Mouse (Mus musculus): Measurements from ENCODE around the gene Depdc7.

Gene Depdc7

DNA sequence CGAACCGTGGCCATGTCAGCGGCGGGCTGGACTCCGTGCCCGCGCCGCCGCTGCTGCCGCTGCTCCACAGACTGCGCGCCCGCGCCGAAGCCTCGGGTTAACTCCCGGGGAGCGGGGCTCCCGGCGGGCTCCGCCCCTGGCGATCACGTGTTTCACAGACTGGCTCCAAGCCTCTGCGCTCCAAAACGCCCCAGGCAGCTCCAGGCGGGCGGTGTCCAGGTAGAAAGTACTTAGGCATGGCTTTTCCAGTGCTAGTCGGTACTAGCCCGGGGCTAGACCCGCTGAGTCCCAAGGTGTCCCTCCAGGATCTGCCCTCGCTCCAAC, at the start of gene Depdc7:
Depdc7 (minus strand) TSS at position 138 of the 324 bp plus-strand sequence.
- peak; percentile 84 to 86 for DNase-seq

DNA sequence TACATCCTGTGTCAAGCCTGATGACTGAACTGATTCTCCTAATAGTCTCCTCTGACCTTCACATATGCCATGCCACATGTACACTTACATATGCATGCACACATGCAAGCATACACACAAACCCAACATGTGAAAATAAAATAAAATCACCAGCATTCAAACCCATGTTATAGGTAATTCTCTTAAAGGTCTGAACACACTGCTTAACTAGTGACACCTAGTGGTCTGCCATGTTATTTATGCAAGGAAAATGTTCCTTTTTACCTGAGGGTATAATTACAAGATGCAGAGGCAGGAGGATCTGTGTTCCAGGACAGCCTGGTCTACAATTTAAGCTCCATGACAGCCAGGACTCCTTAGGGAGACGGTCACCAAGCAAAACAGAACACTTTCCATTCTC, 32.1 kb upstream of the Depdc7 start:
- DNase-seq: peak; percentile 6 to 19

DNA sequence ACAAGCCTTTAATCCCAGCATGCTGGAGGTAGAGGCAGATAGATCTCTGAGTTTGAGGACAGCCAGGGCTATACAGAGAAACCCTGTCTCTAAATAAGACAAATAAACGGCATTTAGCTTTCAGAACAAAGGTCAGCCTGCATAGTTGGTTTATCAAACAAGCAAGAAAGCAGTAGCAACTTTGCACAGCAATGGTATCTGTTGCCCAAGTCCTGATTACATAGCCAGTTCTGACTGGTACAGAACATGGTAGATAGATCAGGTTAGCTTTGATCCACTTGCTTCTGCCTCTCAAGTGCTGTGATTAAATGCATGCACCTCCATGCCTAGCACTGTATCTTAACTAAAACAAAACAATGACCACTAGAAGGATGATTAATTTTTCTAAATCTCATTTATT, 26.0 kb upstream of the Depdc7 start:
- DNase-seq: no peak

DNA sequence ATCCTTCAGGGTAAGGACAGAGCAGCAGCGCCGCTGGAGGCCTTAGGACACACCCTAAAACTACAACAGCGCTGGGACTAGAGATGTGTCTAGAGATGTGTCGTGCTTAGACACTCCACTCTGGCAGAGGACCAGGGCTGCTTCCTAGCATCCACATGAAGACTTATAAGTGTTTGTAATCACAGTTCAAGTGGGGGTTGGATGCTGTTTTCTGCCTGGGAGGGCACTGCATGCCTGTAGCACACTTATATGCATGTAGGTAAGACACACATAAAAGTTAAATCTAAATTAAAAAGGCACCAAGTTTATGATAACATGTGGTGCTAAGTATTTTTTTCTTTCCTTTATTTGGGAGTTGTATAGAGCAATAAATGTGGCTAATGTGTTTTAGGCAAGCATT, 21.3 kb upstream of the Depdc7 start:
- DNase-seq: no peak

DNA sequence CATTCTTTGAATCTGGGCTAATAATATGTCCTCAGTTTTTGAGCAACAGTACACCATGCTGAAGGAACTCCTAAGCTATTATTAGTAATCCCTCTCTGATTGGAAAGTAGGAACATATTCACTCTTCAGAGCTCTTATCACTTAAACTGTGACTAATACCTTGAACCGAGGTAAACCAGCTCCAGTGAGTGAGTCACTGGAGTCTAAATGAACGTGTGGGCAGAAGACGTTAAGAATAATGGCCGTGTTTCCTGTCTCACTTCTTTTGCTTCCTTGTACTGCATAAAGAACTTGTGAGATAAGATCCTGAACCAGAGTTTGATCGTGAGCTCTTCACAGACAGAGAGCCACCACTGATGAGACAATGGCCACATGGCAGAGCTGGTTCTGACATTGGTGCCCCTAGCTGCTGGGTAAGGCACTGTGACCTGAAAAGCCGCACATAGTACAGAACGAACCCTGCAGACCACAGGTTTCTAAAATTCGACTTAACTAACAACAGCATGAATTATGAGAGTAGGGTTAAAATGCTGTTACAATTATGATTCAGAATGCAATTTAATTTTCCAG, 20.5 kb upstream of the Depdc7 start:
- DNase-seq: no peak

DNA sequence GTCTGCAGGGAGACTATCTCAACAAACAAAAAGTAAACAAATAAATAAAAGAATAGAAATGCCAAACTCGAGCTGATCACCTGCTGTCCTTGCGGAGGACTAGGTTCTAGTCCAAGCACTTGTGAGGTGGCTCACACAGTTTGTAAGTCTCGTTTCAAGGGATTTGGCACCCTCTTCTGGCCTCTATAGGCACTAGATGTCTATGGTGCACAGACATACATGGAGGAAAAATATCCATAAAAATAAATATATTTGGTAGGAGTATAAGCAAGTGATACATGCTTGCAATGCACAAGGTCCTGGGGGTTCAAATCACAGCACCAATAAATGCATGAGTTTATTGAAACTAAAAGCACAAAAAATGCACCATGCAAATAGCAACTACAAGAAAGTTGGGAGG, 7.9 kb upstream of the Depdc7 start:
- peak; percentile 10 to 12 for DNase-seq

DNA sequence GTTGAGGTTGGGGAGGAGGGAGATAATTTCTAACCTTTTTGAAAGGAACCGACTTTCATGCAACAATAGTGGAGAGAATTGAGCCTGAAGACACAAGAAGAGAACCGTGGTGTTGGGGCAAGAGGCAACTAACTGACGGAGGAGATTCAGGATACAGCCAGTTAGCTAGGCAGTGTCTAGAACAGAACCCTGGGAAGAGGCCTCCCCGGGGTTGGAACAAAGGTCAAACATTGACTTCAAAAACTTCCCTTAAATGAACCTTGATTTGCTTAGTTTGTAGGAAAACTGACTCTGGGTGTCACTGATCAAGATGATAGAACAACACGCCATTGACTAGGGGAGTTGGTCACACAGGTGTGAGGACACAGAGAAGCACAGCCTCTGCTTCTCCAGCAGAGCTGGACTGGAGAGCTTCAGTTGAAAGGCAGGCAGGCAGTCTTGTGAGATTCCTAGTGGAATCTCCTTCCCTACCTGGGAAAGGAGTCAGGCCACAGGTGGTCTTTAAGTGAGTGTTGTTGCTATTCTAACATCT, 6.0 kb upstream of the Depdc7 start:
- DNase-seq: no peak

DNA sequence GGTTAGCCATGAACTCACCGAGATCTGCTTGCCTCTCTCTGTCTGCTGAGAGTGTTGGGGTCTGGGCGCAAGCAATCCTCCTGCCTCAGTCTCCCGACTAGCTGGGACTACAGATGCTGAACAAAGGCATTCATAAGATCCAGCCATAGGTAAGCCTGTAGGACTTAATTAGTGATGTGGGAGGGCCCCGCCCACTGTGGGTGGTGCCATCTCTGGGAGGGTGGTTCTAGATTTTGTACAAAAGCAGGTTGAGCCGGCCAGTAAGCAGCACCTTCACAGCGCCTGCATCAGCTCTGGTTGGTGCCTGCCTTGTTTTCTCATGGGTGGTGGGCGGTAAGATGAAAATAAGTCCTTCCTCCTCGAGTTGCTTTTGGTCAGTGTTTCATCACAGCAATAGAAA, 3.6 kb upstream of the Depdc7 start:
- DNase-seq: no peak

DNA sequence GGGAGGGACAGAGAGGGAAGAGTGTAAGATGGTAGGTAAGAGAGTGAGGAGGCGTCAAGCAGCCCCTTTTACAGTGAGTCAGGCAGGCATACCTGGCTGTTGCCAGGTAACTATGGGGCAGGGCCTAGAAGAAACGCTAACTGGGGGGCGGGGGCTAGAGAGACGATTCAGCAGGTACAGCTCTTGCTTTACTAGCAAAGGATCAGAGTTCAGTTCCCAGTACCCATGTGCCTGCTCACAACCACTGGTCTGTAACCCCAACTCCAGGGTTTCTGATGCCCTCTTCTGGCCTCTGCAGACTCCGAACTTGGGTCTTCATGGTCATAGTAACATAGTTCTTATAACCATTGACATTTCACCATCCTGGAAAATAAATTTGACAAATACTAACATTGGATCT, 1.3 kb upstream of the Depdc7 start:
- DNase-seq: no peak

DNA sequence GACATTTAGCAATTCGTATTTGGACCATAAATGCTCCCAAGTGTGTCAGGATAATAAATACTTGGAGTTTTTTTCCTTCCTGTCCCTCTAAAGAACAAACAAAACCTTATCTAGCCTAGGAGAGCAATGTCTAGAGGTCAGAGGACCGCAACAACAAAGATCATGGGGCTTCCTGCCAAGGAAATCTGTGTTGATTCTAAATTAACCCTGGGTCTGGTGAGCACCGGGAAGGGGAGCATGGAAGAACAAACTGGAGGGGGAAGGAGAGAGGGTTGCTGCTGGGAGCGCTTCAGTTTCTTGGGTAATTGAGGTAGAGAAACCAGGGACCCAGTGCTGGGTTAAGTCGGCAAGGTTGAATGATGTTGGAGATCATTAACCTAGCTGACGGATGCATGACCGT, 482 bp upstream of the Depdc7 start:
- peak in 1 of 2 experiments; percentile 9 for DNase-seq

DNA sequence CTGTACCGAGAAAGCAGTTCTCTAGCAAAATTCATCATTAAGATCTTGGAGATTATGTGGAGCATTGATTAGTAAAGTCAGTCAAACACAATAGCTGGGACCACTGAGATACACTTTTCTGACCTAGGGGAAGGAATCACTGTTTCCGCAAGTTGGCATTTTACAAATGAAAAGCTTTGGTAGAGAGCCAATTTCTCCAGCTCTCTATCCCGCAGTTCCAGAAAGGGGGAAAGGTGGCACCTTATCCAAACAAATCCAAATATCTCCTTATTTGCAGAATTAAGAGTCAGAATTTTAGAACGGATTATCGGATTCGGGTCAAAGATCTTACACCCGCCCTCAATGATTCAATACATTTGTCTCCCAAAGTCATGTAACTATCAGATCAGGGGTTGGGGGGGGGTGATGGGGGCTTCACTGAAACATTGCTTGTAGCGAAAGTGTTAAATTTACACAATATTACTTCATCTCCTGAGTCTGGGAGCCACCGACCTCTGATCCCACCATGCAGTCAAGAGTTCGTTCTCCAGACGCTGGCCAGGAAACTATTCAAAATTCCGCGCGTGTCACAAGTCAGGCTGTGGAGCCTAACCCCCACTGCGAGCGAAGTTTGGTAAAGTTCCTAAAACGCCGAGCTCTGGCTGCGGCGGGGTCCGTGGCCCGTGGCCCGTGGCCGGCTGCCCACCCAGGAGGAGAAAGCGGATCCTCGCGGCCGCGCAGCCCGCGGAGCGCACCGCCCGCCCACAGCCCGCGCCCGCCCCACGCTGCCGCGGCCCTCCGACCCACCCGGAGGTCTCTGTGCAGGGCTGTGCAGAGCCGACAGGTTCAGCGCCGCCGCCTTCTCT, 560 bp downstream of the Depdc7 start:
- no peak for DNase-seq

DNA sequence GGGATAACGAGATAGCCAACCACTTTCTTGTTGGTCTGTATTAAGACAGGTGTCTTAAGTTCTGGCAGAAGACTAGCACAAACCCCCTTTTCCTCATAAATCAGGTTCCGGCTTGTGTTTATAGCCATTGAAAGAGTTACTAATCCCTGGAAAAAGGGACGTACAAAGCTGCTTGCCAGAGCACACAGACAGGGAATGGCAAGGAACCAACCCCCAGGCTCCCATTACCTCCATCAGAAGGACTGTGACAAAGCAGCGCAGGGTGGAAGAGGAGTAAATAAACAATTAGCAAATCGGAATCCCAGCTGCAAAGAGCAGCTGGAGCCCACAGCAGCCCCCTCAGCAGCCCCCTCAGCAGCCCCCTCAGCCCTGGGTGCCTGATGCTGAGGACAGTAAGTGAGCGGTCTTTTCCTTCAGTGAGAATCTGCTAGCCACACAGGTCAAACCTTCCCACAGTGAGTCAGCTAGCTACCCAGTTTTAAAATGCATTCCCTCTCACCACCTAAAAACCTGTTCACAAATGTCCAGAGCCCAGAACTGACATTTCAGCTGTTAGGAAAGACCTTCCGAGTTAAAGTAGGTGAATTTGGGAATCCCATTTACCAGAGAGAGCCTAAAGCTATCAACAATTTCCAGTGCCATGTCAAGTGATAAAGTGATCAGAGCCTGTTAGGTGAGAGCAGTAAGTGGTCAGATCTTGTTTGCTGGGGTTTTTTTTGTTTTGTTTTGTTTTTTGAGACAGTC, 1.5 kb downstream of the Depdc7 start:
- no peak for DNase-seq

DNA sequence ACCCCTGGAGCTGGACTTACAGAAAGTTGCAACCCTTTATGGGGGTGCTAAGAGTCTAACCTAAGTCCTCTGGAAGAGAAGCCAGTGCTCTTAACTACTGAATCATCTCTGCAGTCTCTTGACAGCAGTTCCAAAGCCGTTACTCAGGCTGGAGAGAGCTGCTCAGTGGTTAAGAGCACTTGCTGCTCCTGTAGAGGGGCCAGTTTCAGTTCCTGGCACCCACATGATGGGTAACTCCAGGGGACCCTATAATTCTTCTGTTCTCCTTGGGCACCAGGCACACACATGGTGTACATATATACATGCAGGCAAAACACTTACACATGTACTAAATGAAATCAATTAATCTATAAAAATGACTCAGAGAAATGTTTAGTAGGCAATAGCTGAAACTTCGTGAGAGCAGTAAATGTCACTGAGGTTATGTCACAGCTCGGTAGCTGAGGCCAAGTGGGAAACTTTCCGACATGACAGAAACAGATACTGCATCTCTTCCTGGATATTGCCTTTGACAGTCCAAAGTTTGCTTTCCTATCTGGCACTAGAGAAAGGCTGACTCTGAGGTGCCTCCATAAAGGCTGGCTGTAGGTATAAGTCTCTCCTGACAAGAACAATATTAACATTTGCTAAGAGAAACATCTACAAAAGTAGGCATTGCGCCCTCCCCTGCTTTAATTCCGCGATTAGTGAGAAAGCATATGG, 2.3 kb downstream of the Depdc7 start:
- DNase-seq: no peak

DNA sequence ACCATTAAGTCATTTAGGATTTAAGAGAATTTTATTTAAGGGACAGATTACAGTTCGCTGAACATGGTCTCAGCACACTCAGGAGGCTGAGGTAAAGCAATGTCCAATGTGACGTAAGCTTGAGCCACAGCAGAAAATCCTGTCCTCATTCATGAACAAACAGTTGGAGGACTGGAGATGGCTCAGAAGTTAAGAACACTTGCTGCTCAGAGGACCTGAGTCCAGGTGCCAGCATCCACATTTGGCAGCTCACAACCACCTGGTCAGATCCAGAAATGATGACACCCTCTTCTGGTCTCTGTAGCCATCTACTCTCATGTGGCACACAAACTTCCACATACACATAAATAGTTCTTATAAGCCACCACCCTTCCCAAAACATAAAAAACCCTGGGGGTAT, 3.0 kb downstream of the Depdc7 start:
- no peak for DNase-seq

DNA sequence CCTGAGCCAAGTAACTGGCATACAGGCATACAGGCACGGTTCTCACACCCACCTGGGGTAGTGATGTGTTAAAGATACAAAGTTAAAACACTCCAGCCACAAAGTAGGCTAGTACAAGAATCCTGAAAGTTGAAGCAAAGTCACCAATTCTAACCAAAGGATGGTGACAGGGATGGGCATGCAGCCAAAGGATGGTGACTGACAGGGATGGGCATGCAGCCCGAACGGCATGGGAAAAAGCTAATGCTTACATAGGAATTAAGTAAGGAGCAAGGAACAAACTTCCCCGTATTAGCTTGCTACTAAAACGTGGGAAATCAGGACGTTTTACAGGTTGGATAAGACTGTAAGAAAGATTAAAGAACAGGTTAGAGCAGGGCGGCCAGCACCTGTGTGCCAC, 6.4 kb downstream of the Depdc7 start:
- DNase-seq: no peak

DNA sequence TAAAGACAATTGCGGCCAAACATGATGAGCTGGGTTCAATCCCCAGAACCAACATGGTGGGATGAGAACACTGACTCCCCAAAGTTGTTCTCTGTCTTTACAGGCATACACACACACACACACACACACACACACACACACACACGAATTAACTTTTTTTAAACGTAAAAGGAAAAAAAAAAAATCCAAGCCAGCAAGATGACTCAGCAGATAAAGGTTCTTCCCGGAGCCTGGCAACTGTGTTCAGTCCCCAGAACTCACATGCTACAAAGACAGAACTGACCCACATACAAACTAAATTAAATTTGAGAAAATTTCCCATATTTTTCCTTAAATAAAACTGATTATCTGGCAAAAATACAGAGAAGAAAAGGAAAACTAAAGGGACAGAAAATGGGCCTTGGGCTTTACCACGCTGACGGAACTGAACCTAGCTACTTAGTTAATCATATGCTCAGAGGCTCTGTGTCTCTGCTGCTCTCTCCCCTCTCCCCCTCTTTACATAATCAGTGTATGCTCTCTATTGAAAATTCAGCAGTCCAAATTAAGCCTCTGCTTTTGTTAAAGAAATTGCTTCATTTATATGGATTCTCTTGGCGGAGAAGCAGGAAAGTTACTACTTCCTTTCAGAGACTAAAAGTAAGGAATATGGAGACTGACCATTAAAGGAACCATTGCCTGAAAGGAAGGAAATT, 10.0 kb downstream of the Depdc7 start:
- no peak for DNase-seq

DNA sequence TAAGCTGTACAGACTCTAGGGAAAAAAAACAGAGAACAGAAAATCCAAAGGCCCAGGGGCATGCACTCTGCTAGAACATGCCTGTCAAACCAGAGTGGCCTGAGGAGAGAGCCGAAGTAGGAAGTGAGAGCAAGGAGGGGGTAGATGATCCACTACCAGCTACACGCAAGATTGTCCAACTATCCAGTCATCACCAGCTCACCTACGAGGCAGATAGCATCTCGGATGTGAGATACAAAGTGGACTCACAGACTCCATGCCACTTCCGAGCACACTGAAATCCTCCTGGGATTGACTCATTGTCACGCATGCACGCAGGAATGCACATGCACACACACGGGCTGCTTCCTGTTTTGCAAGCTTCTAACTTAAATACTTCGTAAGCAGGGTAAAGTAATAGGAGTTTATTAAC, 10.6 kb downstream of the Depdc7 start:
- DNase-seq: no peak

DNA sequence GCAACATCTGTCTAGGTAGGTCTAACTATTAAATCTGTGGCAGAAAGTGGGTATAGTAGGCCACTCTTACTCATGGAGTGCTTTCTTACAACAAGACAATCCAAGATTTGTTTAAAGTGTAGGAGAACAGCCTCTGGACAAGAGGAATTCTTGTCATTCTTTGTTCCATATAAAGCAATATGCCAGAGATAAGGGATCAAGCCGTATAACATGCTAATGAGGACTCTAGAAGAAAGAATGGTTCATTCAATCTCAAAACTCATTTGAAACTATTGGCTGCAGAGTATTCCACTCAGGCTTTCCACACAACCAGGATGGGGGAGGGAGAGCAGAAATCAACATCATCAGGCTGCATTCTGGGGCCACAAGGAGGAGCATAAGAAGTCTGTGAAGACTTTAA, 15.3 kb downstream of the Depdc7 start:
- DNase-seq: no peak

DNA sequence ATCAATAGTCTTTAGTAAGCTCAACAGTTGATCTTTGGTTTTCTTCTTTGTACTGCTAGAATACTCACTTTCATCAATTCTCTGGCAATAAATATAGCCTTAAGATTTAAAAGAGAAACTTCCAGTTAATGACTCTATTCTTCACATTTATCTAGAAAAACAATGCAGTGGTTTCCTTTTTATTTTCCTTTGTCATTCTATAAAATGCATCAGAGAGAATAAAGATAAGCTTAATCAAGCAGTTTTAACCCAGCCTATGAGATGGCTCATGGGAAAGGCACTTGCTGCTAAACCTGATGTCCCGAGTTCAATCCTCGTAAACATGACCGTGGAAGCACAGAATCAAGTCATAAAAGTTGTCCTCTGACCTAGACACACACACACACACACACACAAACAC, 20.7 kb downstream of the Depdc7 start:
- DNase-seq: no peak

DNA sequence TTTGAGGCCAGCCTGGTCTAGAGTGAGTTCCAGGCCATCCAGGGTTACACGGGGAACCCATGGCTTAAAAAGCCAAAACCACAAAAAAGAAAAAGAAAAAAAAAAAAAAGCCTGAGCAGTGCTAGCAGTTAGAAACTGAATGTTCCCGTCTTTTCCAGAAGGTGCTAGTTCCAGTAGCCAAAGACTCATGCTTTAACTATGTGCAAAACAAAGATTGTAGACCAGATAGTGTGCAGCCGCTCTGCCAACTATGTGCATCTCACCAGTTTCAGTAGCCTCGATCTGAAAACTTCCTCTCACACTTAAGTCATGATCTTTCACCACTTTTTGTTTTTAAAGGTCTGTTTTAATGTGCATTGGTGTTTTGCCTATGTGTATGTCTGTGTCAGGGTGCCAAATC, 24.9 kb downstream of the Depdc7 start:
- no peak for DNase-seq

DNA sequence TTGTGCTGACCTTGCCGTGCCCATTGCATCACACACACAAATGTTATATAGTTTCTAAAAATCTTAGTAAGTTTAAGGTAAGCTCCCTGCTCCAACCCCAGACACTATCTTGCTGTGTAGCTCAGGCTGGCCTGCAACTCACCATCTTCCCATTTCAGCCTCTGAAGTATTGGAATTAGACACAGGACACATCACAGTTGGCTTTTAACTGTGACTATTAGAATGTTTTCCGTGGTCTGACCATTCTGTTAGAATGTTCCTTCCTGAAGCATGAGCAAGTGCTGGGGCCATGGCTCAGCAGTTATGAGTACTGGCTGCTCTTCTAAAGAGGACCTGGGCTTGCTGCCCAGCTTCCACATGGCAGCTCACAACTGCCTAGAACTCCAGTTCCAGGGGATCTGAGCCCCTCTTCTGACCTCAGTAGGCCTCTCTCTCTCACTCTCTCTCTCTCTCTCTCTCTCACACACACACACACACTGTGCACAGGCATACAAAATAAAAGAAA, 25.4 kb downstream of the Depdc7 start:
- DNase-seq: no peak

DNA sequence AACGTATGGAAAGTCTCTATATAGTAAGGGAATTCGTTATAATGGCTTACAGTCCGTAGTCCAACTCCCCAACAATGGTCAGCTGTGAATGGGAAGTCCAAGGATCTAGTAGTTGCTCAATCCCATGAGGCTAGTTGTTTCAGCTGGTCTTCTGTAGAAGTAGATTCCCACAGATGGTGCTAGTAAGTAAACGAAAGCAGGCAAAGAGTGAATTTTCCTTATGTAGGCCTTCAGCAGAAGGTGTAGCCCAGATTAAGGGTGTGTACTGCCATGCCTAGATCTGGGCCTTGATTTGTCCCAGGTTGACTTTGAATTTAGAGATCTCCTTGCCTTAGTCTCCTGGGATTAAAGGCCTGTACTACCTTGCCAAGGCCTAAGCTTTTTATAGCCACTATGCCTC, 26.4 kb downstream of the Depdc7 start, which contains the start of gene Pin1rt1:
Pin1rt1 (minus strand) TSS at position 101 of the 400 bp plus-strand sequence.
- DNase-seq: no peak

Measured in cerebellum, adult 18-20 months (tissue).